Mouse (Mus musculus): ENCODE measurements around the gene Fsd1. TPM values are rescaled to one million over a fixed set of nuclear protein-coding genes. Genes with fewer than 3 reads are reported as not detected.

The Fsd1 gene
- polyA plus RNA-seq, 1 experiment from 2014 or later = 19.7 TPM

DNA sequence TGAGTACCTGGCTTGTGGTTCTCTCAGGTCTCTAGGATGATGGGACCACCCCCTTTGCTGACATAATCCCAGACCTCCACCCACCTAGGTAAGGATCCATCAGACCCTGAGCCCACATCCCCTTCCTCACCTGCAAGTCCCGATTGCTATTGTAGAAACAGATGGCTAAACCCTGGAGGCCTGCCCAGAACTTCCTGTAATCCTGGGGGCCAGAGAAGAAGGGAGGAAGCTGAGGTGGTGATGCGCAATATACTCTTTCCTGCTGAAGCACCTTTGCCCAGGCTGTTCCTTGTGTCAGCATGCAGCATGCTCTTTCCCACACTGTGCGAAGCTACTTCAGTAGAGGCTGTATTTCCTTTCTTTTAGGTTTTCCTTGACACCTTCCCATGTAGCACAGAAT, 16.7 kb downstream of the Fsd1 start:
- no peak for ATAC-seq (replicated peaks; ENCODE audit: low FRiP score)
- Histone ChIP-seq H3K36me3 (no peaks in the 10 kb centered on the region), H3K4me1 (peaks cover 23% of the 10 kb centered on the region), H3K27me3 (peaks cover 14% of the 10 kb centered on the region), H3K9me3 (replicated peaks) (no peaks in the 10 kb centered on the region), H3K9ac (no peak overlapping the region), H3K4me3 (replicated peaks) (no peak overlapping the region), H3K27ac (no peak overlapping the region), H3K4me2 (no peak overlapping the region)
- WGBS = 80% methylated on average over 3 of the region's 3 CpGs

DNA sequence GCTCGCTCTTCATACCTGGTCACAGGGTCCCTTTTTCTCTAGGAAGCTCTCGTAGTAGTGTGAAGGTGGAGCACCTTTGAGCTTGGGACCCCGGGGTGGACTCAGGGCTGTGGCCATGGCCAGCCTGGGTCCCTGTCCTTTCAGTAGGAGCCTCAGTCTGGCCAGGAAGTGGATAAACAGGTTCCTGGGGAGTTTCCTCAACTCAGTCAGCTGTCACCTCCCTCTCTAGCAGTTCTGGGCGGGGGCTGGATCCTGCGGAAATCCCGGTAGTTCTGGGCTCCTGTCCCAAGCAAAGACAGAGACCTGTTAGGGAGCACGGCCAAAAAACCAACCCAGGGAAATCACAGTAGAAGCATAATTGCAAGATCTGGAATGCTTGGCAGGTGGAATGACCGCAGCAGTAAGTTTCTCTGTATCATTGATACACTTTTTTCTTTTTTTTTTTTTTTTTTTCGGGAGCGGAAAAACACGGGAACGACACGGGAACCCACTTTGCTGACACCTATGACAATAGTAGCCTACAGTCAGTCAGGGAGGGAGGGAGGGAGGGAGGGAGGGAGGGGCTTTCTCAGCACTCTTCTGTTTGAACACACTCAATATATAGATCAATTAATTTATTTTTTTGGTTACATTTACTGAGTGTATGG, 19.2 kb downstream of the Fsd1 start, which contains the start of the genes Stap2 and Mpnd:
Gene Stap2, minus strand, starts transcription at position 170 of the 647 bp plus-strand sequence.
Gene Mpnd, plus strand, starts transcription at position 297 of the 647 bp plus-strand sequence.
- peak within 1 kb of the TSS; percentile 33 for H3K4me3 ChIP-seq (replicated peaks)
- no peaks in the 10 kb centered on the region for H3K9me3 ChIP-seq (replicated peaks)
- peak within 1 kb of the TSS; percentile 49 for H3K4me2 ChIP-seq
- peaks cover 30% of the 10 kb centered on the region for H3K4me1 ChIP-seq
- peaks cover 5% of the 10 kb centered on the region for H3K27me3 ChIP-seq
- ATAC-seq (replicated peaks; ENCODE audit: low FRiP score) = no peak
- peak within 1 kb of the TSS; percentile 38; the same call in 1 of the 2 replicates for H3K27ac ChIP-seq
- H3K9ac ChIP-seq = peak within 1 kb of the TSS; percentile 21; the same call in 1 of the 2 replicates
- WGBS = 46% methylated on average over 13 of the region's 13 CpGs
- H3K36me3 ChIP-seq = no peaks in the 10 kb centered on the region

DNA sequence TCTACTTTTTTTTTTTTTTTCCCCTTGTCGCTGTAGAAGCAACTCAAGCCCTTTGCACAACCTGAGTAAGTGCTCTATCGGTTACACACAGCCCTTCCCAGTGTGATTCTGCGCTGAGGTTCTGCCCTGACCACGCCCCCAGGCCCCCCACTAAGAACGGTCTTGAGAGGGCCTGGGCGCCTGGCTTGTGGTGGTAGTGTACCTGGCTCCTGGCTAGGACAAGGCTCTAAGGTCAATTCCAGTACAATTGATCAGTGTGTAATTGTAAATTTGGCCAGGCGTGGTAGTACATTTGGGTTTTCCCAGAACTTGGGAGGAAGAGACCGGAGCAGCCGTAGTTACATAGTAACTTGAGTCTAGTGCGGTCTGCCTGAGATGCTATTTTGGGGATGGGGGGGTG, 20.6 kb downstream of the Fsd1 start:
- no peaks in the 10 kb centered on the region for H3K9me3 ChIP-seq (replicated peaks)
- H3K4me2 ChIP-seq = peak overlapping the region; percentile 31
- H3K4me1 ChIP-seq = peaks cover 37% of the 10 kb centered on the region
- WGBS = 45% methylated on average over 10 of the region's 10 CpGs
- peaks cover 9% of the 10 kb centered on the region for H3K36me3 ChIP-seq
- no peaks in the 10 kb centered on the region for H3K27me3 ChIP-seq
- no peak for ATAC-seq (replicated peaks; ENCODE audit: low FRiP score)
- H3K27ac ChIP-seq = peak overlapping the region; percentile 97
- no peak overlapping the region for H3K4me3 ChIP-seq (replicated peaks)
- H3K9ac ChIP-seq = no peak overlapping the region

DNA sequence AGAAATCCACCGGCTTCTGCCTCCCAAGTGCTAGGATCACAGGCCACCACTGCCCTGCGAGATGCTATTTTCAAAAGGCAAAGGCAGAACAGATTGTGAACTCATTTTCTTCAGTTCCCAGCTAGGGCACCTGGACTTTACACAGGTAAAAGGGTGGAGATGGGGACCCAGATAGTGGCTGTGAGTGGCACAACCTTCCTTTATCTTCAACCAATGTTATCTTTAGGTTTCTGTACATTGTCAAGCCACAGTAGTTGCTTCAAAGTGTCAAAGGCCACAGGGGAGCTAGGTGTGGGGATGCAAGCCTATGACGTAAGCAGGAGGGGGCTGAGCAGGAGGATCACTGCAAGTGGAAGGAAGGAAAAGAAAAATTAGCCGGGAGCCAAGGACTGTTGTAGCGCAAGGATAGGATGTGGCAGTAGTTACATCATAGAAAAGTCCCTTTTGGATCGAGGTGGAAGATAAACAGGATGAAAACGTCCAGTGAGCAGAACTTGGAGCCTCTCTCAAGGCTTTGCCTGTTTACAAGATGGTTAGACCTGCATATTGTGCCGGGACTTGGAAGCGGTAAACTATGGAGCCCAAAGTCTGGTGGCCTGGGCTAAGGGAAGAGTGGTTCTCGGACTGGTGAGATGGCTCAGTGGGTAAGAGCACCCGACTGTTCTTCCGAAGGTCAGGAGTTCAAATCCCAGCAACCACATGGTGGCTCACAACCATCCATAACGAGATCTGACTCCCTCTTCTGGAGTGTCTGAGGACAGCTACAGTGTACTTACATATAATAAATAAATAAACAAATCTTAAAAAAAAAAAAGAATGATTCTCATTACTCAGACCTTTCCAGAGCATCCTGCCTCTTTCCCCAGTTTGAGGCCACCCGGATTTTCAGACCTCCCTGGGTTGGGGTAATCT, 21.4 kb downstream of the Fsd1 start:
- peaks cover 37% of the 10 kb centered on the region for H3K4me1 ChIP-seq
- H3K9me3 ChIP-seq (replicated peaks) = no peaks in the 10 kb centered on the region
- H3K36me3 ChIP-seq = peaks cover 16% of the 10 kb centered on the region
- H3K9ac ChIP-seq = 0 out of 2 replicates have a peak overlapping the region, but pooled peaks have one; percentile 29
- 26% methylated on average over 14 of the region's 14 CpGs for WGBS
- peak overlapping the region; percentile 97 for H3K4me2 ChIP-seq
- H3K27ac ChIP-seq = peak overlapping the region; percentile 97
- H3K4me3 ChIP-seq (replicated peaks) = peak overlapping the region; percentile 94
- H3K27me3 ChIP-seq = no peaks in the 10 kb centered on the region
- peak; percentile 5; the same call in 1 of the 2 replicates for ATAC-seq (replicated peaks; ENCODE audit: low FRiP score)

DNA sequence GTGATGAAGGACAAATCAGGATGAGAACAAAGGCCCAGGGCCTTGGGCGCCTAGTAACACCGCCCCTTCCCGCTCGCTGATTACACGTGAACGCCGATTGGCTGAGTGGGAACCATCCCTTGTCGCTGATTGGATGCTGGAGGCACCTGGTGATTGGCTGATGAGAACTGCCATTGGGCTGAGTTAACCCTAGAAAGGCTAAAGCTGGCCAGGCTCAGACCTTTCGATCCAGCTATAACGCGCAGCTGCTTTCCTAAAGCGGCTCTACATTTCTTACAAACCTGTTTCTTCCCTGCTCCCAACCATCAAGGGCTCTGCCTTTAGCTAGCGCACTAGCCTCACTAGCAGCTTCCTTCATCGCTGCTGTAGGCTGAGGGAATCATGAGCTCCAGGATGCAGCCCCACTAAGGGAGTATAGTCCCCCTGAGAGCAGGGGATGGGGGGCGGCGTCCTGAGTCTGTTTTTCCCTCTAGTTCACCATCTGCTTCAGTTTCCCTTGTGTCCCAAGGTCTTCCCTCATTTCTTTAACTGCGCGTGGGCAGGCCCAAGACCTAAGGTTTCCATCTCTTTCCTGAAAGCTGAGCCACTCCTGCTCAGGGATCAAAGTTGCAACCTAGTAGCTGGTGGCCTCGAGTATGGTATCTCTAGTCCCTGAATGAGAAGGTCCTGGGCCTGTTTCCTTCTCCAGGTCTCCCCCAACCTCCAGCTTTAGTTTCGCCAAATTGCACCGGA, 22.2 kb downstream of the Fsd1 start:
- Histone ChIP-seq H3K9me3 (replicated peaks) (no peaks in the 10 kb centered on the region), H3K4me3 (replicated peaks) (peak overlapping the region; percentile 94), H3K4me2 (peak overlapping the region; percentile 97), H3K4me1 (peaks cover 37% of the 10 kb centered on the region), H3K27me3 (no peaks in the 10 kb centered on the region), H3K9ac (peak overlapping the region; percentile 92), H3K27ac (peak overlapping the region; percentile 97), H3K36me3 (peaks cover 23% of the 10 kb centered on the region)
- WGBS = under 1% methylated on average over 21 of the region's 21 CpGs
- peak; percentile 93 for ATAC-seq (replicated peaks; ENCODE audit: low FRiP score)

DNA sequence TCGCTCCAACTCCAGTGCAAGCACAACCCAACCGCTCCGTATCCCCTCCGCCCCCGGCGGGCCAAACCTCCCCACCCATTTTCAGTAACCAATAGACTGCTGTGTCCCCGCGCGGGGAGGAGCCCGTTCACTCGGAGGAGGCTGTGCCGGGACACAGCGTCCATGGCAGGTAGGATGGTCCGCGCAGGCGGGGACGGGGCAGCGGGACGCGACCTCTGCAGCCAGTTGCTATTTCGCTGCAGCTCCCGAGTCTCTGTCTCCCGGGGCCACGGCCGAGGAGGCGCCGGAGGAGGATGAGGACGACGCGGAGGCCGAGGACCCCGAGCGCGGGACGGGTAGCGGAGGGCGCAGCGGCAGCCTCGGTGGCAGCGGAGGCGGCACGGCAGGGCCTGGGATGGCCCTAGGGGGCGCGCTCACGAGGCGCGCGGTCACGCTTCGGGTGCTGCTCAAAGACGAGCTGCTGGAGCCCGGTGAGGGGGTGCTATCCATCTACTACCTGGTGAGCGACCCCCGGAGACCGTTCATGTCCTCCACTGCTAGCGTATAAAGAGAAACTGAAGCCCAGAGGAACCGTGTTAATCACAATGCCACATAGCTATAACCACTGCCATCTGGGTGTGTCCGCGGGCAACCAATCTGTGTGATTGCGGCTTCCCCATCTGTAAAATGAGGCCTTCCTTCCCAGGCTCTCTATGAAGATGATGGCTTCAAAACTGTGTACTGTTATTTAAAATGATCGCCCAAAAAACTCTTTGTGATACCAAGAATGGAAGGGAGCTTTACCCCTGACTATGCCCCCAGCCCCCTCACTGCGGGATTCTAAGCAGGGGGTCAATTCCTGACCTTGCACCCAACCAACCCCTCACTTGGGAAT, 23.0 kb downstream of the Fsd1 start:
- peak overlapping the region; percentile 97 for H3K4me2 ChIP-seq
- ATAC-seq (replicated peaks; ENCODE audit: low FRiP score) = peak; percentile 93
- H3K27me3 ChIP-seq = no peaks in the 10 kb centered on the region

DNA sequence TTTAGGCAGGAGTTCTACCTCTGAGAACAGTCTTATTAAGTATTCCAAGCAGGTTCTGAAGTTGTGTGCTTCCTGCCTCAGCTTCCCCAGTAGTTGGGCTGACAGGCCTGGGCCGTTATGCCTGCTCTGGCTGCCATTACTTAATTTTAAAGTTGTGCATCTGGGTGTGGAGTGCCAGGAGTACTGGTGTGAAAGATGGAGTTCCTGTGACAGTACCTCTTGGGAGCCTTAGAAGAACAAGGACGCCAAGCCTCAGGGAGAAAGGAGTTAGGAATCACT, 23.6 kb downstream of the Fsd1 start:
- Histone ChIP-seq H3K27ac (peak overlapping the region; percentile 97; the same call in 1 of the 2 replicates), H3K36me3 (peaks cover 35% of the 10 kb centered on the region), H3K4me1 (peaks cover 37% of the 10 kb centered on the region), H3K4me2 (peak overlapping the region; percentile 97), H3K27me3 (no peaks in the 10 kb centered on the region), H3K9me3 (replicated peaks) (no peaks in the 10 kb centered on the region), H3K4me3 (replicated peaks) (peak overlapping the region; percentile 94), H3K9ac (peak overlapping the region; percentile 92)
- ATAC-seq (replicated peaks; ENCODE audit: low FRiP score) = no peak
- 39% methylated on average over 2 of the region's 2 CpGs for WGBS

More for the DNA sequence above, 23.0 kb downstream of the Fsd1 start:
- no peaks in the 10 kb centered on the region for H3K9me3 ChIP-seq (replicated peaks)
- under 1% methylated on average over 61 of the region's 62 CpGs for WGBS
- peak overlapping the region; percentile 92 for H3K9ac ChIP-seq
- H3K4me1 ChIP-seq = peaks cover 37% of the 10 kb centered on the region
- peak overlapping the region; percentile 97 for H3K27ac ChIP-seq
- H3K36me3 ChIP-seq = peaks cover 31% of the 10 kb centered on the region
- H3K4me3 ChIP-seq (replicated peaks) = peak overlapping the region; percentile 94

DNA sequence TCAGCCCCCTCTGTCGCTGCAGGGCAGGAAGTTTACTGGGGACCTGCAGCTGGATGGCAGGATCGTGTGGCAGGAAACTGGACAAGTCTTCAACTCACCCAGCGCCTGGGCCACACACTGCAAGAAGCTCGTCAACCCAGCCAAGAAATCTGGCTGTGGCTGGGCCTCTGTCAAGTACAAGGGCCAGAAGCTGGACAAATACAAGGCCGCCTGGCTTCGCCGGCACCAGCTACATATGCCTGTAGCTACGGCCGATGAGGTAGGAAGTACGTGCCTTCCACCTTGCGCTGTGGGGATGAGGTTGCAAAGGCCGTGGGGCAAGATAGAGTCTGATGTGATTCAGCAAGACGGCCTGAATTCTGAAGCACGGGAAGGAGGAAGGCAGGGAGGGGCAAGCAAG, 23.9 kb downstream of the Fsd1 start:
- peak overlapping the region; percentile 94 for H3K4me3 ChIP-seq (replicated peaks)
- peak overlapping the region; percentile 97 for H3K4me2 ChIP-seq
- H3K4me1 ChIP-seq = peaks cover 37% of the 10 kb centered on the region
- 65% methylated on average over 14 of the region's 14 CpGs for WGBS
- peaks cover 39% of the 10 kb centered on the region for H3K36me3 ChIP-seq
- peak overlapping the region; percentile 92 for H3K9ac ChIP-seq
- H3K27ac ChIP-seq = 0 out of 2 replicates have a peak overlapping the region, but pooled peaks have one; percentile 10
- H3K9me3 ChIP-seq (replicated peaks) = no peaks in the 10 kb centered on the region
- no peak for ATAC-seq (replicated peaks; ENCODE audit: low FRiP score)
- no peaks in the 10 kb centered on the region for H3K27me3 ChIP-seq

DNA sequence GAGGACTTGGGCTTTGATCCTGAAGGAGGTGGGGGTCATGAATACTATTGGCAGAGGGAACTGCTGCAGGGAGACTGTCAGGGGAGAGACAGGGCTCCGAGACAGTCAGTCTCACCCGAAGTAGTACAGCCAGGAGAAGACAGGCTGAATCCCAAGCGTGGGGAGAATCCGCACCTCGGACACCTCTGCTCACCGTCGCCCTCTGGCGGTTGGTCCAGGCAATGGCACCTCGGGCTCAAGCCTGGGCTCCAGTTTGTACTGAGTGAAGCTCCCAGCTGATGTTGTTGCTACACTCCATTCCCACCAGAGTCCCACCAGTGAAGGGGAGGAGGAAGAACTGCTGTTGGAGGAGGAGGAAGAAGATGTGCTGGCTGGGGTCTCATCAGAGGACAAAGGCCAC, 24.4 kb downstream of the Fsd1 start:
- Histone ChIP-seq H3K9me3 (replicated peaks) (no peaks in the 10 kb centered on the region), H3K27me3 (no peaks in the 10 kb centered on the region), H3K4me3 (replicated peaks) (peak overlapping the region; percentile 94), H3K36me3 (peaks cover 43% of the 10 kb centered on the region), H3K27ac (0 out of 2 replicates have a peak overlapping the region, but pooled peaks have one; percentile 10), H3K4me1 (peaks cover 34% of the 10 kb centered on the region), H3K4me2 (peak overlapping the region; percentile 97), H3K9ac (0 out of 2 replicates have a peak overlapping the region, but pooled peaks have one; percentile 92)
- 8% methylated on average over 9 of the region's 9 CpGs for WGBS
- ATAC-seq (replicated peaks; ENCODE audit: low FRiP score) = no peak

DNA sequence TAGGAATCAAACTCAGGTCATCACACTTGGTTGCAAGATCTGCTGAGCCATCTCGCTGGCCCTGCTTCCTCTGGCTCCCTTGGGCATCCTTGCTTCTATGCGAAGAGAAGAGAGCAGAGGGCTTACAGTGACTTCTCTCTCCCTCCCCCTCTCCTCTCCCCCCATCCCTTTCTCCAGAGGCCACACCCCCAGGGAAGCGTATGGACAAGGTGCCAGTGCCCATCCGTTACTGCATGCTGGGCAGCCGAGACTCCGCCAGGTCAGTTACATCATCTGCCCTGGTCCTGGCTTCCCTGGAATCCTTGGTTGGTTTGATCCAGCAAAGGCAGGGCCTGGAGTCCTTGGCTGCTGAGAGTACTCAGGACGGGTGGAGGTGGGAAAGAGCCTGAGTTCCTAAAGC, 25.1 kb downstream of the Fsd1 start:
- 88% methylated on average over 7 of the region's 7 CpGs for WGBS
- peaks cover 34% of the 10 kb centered on the region for H3K4me1 ChIP-seq
- H3K27me3 ChIP-seq = no peaks in the 10 kb centered on the region
- no peak for ATAC-seq (replicated peaks; ENCODE audit: low FRiP score)
- H3K27ac ChIP-seq = no peak overlapping the region
- H3K9ac ChIP-seq = no peak overlapping the region
- no peak overlapping the region for H3K4me3 ChIP-seq (replicated peaks)
- H3K36me3 ChIP-seq = peaks cover 51% of the 10 kb centered on the region
- H3K4me2 ChIP-seq = no peak overlapping the region
- H3K9me3 ChIP-seq (replicated peaks) = no peaks in the 10 kb centered on the region

DNA sequence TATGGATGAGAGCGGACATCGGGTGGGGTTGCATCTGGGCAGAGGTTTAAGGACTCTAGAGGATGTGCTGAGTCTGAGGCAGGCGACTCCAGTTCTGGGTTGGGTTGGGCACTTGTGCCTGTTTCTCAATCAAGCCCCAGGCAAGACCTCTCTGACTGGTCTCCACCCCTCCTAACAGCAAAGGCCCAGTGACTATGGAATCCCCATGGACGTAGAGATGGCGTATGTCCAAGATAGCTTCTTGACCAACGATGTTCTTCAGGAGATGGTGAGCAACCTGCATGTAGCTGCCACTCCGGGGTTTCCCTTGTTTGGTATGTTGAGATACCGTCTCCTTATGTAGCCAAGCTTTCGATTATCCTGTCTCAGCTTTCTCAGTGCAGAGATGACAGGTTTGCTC, 29.0 kb downstream of the Fsd1 start:
- no peak overlapping the region for H3K4me2 ChIP-seq
- H3K36me3 ChIP-seq = peaks cover 89% of the 10 kb centered on the region
- no peaks in the 10 kb centered on the region for H3K9me3 ChIP-seq (replicated peaks)
- H3K4me3 ChIP-seq (replicated peaks) = no peak overlapping the region
- no peak overlapping the region for H3K27ac ChIP-seq
- WGBS = 92% methylated on average over 9 of the region's 9 CpGs
- no peak for ATAC-seq (replicated peaks; ENCODE audit: low FRiP score)
- H3K4me1 ChIP-seq = peaks cover 10% of the 10 kb centered on the region
- no peaks in the 10 kb centered on the region for H3K27me3 ChIP-seq
- H3K9ac ChIP-seq = no peak overlapping the region

Data from kidney, embryonic 15.5 days (tissue).